Mouse (Mus musculus) liver, embryonic 15.5 days (tissue): Measurements from ENCODE around the gene Hoxc9. TPM values are rescaled to one million over a fixed set of nuclear protein-coding genes. Genes with fewer than 3 reads are reported as not detected.

Source experiments
- ATAC-seq: fragments of 200-750 bp; cut with Nextera tagmentation; 2 replicates; pipeline ENCODE4 v1.8.0; 2017; ENCODE audit warnings: moderate number of reproducible peaks, mild to moderate bottlenecking, moderate library complexity; ENCODE audit not compliant: insufficient read depth
- H3K27ac ChIP-seq: fragments of 300-500 bp; sonication (generic); replicated peaks from 2 replicates; pipeline ENCODE4 v1.5.1; 2015; ENCODE audit warnings: mild to moderate bottlenecking, inconsistent platforms
- H3K27me3 ChIP-seq: fragments of 300-500 bp; sonication (generic); 2 replicates; pipeline ENCODE4 v1.6.1; 2015; ENCODE audit warnings: mild to moderate bottlenecking, inconsistent platforms
- H3K36me3 ChIP-seq: fragments of 300-500 bp; sonication (generic); replicated peaks from 2 replicates; pipeline ENCODE4 v1.6.1; 2015; ENCODE audit warnings: moderate library complexity, mild to moderate bottlenecking, inconsistent platforms
- H3K4me1 ChIP-seq: fragments of 300-500 bp; sonication (generic); replicated peaks from 2 replicates; pipeline ENCODE4 v1.6.1; 2015; ENCODE audit warnings: inconsistent platforms
- H3K4me2 ChIP-seq: fragments of 300-500 bp; sonication (generic); 2 replicates; pipeline ENCODE4 v1.6.1; 2015; ENCODE audit warnings: moderate library complexity, mild to moderate bottlenecking, inconsistent platforms
- H3K4me3 ChIP-seq: fragments of 300-500 bp; sonication (generic); replicated peaks from 2 replicates; pipeline ENCODE4 v1.5.1; 2015; ENCODE audit warnings: mild to moderate bottlenecking, inconsistent platforms
- H3K9ac ChIP-seq: fragments of 300-500 bp; sonication (generic); 2 replicates; pipeline ENCODE4 v1.6.1; 2015; ENCODE audit warnings: moderate library complexity, mild to moderate bottlenecking, inconsistent platforms
- H3K9me3 ChIP-seq: fragments of 300-500 bp; sonication (generic); replicated peaks from 2 replicates; pipeline ENCODE4 v1.6.1; 2016; ENCODE audit warnings: inconsistent platforms
- WGBS: fragments of 180-500 bp; shearing (Covaris S2); methylation state at CpG from one replicate; pipeline ENCODE4 v1.1.7; 2015; ENCODE audit warnings: mixed read lengths; ENCODE audit not compliant: insufficient replicate concordance; 5-methylcytosine and 5-hydroxymethylcytosine counted together
- polyA plus RNA-seq: library from polyadenylated mRNA; unstranded; fragments of >200 nt; fragmentation: Nextera tagmentation; extraction: Ambion mirVana; gene quantifications from 2 replicates; pipeline ENCODE4 v1.2.1, GENCODE M21; 2015

Gene Hoxc9
- polyA plus RNA-seq, 1 experiment from 2014 or later = not detected

DNA sequence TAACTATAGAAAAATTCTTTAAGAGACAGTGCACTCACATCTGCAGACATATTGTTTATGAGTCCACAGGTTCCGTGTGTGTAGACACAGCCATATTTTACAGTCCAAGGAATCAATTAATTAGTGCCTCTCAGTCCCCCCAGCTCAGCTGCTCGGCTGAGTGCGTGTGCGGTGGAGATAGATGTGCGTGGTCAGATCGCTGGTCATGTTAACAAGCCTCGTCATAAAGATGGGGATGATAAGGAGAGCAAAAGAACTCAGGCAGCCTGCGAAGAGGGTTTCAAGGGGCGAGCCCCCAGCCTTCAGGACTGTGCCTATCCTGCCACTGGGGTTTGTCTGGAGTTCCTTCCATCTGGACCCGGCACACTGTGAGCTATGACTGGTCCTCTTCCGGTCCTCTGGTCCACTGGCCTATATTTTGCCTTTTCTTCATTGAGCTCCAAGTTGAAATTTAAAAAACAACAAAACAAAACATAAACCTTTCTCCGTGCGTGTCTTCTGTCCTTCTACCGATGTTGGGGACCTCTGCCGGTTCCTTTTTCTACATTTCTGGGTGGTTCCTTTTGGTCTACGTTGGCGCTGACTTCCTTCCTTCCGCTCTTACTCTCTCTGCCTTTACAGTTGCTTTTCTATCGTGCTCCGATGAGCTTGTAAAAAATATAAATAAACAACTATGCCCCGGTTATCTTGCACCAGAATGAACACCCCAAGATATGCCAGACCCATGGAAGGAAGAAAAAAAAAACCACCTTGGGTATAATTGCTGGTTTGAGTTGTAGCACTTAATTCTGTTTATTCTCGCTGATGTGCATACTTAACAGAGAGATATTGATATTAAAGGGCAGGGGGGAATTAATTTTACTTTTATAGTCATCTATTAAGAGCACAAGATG, 30.8 kb upstream of the Hoxc9 start:
- WGBS = 5% methylated on average over 22 of the region's 22 CpGs
- Histone ChIP-seq H3K36me3 (no peaks in the 10 kb centered on the region), H3K9ac (no peak overlapping the region), H3K27ac (no peak overlapping the region), H3K4me1 (no peaks in the 10 kb centered on the region), H3K4me3 (no peak overlapping the region), H3K27me3 (peaks cover 100% of the 10 kb centered on the region), H3K4me2 (no peak overlapping the region), H3K9me3 (no peaks in the 10 kb centered on the region)
- ATAC-seq = no peak

- H3K27ac ChIP-seq = no peak overlapping the region
- H3K9ac ChIP-seq = no peak overlapping the region
- peaks cover 100% of the 10 kb centered on the region for H3K27me3 ChIP-seq
- H3K36me3 ChIP-seq = no peaks in the 10 kb centered on the region
- WGBS = 1% methylated on average over 9 of the region's 9 CpGs
- H3K4me2 ChIP-seq = no peak overlapping the region
- no peaks in the 10 kb centered on the region for H3K4me1 ChIP-seq
- no peak for ATAC-seq
- H3K4me3 ChIP-seq = no peak overlapping the region
- no peaks in the 10 kb centered on the region for H3K9me3 ChIP-seq
Observed at GRCm38 (mm10) chr15:102947276-102947675, 29.0 kb upstream of the Hoxc9 start.

DNA sequence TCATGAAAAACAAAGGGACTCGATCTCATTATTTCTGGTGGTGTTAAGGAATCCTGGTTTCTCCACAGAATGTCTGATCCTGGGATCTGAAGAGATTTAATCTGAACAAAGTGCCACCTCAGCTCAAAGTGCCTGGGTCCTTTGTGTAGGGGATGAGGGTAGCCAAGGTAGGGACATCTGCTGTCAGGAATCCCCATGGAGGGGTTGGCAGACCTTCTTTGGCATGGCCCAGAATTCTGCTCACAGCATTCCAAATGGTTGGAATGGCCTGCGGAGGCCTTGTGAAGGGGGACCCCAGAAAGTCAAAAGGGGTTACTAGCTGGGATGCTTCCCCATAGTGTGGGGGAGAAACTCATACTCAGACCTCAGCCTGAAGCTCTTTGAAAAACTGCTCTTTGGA, 27.4 kb upstream of the Hoxc9 start:
- WGBS = 8% methylated on average over 2 of the region's 2 CpGs
- Histone ChIP-seq H3K4me2 (no peak overlapping the region), H3K27ac (no peak overlapping the region), H3K27me3 (peaks cover 100% of the 10 kb centered on the region), H3K9ac (no peak overlapping the region), H3K4me1 (no peaks in the 10 kb centered on the region), H3K9me3 (no peaks in the 10 kb centered on the region), H3K4me3 (no peak overlapping the region), H3K36me3 (no peaks in the 10 kb centered on the region)
- ATAC-seq = no peak

DNA sequence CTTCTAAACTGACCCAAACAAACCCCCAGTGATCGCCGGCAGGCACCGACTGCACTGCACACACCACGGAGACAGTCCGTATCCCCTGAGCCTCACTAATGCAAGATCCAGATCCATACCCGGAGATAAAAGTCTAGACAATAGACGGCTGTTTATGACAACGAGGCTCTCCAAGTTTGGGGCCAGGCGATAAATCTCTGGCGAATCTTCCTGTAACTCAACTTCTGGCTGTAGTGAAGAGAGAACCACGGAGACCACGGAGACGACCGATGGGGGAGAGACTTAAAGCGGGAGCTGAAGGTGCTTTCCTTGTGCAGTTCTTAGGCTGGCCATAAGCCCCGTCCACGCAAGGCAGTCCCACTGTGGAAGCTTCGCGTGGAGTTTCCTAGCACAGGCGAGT, 26.5 kb upstream of the Hoxc9 start:
- WGBS = 1% methylated on average over 20 of the region's 20 CpGs
- Histone ChIP-seq H3K9ac (no peak overlapping the region), H3K4me2 (no peak overlapping the region), H3K4me1 (no peaks in the 10 kb centered on the region), H3K4me3 (no peak overlapping the region), H3K36me3 (no peaks in the 10 kb centered on the region), H3K27me3 (peaks cover 100% of the 10 kb centered on the region), H3K27ac (no peak overlapping the region), H3K9me3 (no peaks in the 10 kb centered on the region)
- no peak for ATAC-seq

GRCm38 (mm10) chr15:102950877-102951276, 25.4 kb upstream of the Hoxc9 start:
- ATAC-seq = no peak
- 6% methylated on average over 2 of the region's 2 CpGs for WGBS
- H3K4me1 ChIP-seq = no peaks in the 10 kb centered on the region

DNA sequence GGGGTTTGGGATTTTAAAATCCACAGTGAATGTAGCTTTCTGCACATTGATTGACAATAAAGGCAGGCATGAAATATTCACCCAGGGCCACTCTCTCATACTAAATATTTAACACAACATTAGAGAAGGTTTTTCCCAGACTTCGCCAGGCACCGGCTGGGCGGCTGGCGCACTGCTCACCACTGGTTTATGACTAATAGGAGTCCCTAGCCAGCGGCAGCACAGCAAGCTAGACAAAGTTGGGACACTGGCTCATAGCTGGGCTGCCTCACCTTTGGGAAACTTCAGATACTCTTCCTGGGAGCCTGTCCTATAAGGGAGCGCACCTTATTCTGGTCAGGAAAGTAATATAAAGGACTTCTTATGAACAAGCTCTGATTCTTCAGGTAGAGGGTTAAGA, 22.7 kb upstream of the Hoxc9 start:
- Histone ChIP-seq H3K4me1 (no peaks in the 10 kb centered on the region), H3K4me3 (no peak overlapping the region), H3K9me3 (no peaks in the 10 kb centered on the region), H3K9ac (no peak overlapping the region), H3K27ac (no peak overlapping the region), H3K4me2 (no peak overlapping the region), H3K36me3 (no peaks in the 10 kb centered on the region), H3K27me3 (peaks cover 100% of the 10 kb centered on the region)
- 4% methylated on average over 6 of the region's 6 CpGs for WGBS
- ATAC-seq = no peak

More at GRCm38 (mm10) chr15:102950877-102951276, 25.4 kb upstream of the Hoxc9 start:
- no peak overlapping the region for H3K4me3 ChIP-seq
- H3K9me3 ChIP-seq = no peaks in the 10 kb centered on the region
- no peak overlapping the region for H3K9ac ChIP-seq
- H3K36me3 ChIP-seq = no peaks in the 10 kb centered on the region
- no peak overlapping the region for H3K27ac ChIP-seq
- H3K27me3 ChIP-seq = peaks cover 100% of the 10 kb centered on the region
- H3K4me2 ChIP-seq = no peak overlapping the region

DNA sequence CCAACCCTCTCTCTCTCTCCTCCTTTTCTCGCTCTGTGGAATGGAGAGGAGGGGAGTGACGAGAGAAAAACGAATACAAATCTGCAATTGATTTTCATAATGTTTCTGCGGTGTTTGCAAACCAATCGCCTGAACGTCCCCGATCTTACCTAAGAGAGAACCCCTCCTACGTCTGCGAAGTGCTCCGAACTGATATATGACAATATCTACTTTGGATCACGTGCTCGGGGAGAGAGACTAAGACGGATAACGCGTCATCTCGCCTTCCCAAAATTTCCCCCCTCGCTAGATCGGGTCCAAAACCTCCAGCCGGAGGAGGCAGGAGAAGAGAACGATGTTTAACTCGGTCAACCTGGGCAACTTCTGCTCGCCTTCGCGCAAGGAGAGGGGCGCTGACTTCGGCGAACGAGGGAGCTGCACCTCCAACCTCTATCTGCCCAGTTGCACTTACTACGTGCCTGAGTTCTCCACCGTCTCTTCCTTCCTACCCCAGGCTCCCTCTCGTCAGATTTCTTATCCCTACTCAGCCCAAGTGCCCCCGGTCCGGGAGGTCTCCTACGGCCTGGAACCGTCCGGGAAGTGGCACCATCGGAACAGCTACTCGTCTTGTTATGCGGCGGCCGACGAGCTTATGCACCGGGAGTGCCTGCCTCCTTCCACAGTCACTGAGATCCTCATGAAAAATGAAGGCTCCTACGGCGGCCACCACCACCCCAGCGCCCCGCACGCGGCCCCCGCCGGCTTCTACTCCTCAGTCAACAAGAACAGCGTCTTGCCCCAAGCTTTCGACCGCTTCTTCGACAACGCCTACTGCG, 21.8 kb upstream of the Hoxc9 start, which contains the start of gene Hoxc11:
Gene Hoxc11 (plus strand): TSS at position 236 of the 815 bp plus-strand sequence.
- ATAC-seq = no peak
- no peak within 1 kb of the TSS for H3K27ac ChIP-seq
- H3K4me2 ChIP-seq = no peak within 1 kb of the TSS
- H3K4me3 ChIP-seq = no peak within 1 kb of the TSS
- H3K9ac ChIP-seq = no peak within 1 kb of the TSS
- H3K4me1 ChIP-seq = no peaks in the 10 kb centered on the region
- H3K9me3 ChIP-seq = no peaks in the 10 kb centered on the region
- peaks cover 99% of the 10 kb centered on the region for H3K27me3 ChIP-seq
- H3K36me3 ChIP-seq = no peaks in the 10 kb centered on the region
- WGBS = 2% methylated on average over 56 of the region's 57 CpGs

GRCm38 (mm10) chr15:102955007-102955382, 21.2 kb upstream of the Hoxc9 start:
- no peak overlapping the region for H3K4me3 ChIP-seq
- no peak overlapping the region for H3K4me2 ChIP-seq
- peaks cover 99% of the 10 kb centered on the region for H3K27me3 ChIP-seq
- no peaks in the 10 kb centered on the region for H3K9me3 ChIP-seq
- H3K9ac ChIP-seq = no peak overlapping the region
- H3K4me1 ChIP-seq = no peaks in the 10 kb centered on the region
- ATAC-seq = no peak
- no peaks in the 10 kb centered on the region for H3K36me3 ChIP-seq
- WGBS = under 1% methylated on average over 26 of the region's 28 CpGs
- H3K27ac ChIP-seq = no peak overlapping the region

DNA sequence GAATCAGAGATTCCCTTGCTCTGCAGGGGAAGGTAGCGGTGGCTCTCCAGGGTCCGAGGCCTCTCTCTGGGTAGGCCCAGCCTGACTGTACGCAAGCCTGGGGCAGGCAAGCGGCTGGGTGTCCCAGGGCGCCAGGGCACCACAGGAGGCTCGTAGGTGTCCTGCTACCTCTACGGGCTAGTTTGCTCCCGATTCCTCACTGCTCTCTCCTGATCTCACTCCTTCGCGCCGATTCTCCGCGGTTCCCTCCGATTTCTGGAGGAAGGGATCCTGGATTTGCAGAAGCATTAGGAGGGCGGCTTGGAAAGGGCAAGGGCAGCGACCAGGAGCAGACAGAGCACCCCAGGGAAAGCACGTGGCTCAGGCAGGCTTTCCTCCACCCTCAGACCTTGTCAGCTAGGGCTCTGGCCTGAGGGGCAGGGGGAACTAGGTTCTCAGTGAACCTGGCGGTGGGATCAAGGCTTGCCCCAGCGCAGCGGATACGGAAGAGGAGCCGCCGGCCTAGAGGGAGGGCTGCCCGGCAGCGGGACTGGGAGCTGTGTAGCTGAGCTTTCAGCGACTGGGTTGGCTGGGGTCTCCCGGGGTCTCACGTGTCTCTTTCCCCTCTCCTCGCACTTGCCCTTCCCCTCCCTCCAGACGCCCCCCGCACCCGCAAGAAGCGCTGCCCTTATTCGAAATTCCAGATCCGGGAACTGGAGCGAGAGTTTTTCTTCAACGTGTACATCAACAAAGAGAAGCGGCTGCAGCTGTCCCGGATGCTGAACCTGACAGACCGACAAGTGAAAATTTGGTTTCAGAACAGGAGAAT, 20.2 kb upstream of the Hoxc9 start:
- Histone ChIP-seq H3K4me2 (no peak overlapping the region), H3K4me3 (no peak overlapping the region), H3K27me3 (peaks cover 99% of the 10 kb centered on the region), H3K27ac (no peak overlapping the region), H3K36me3 (no peaks in the 10 kb centered on the region), H3K4me1 (no peaks in the 10 kb centered on the region), H3K9me3 (no peaks in the 10 kb centered on the region), H3K9ac (no peak overlapping the region)
- WGBS = under 1% methylated on average over 39 of the region's 40 CpGs
- ATAC-seq = no peak

- no peak overlapping the region for H3K4me3 ChIP-seq
- H3K27me3 ChIP-seq = peaks cover 99% of the 10 kb centered on the region
- under 1% methylated on average over 12 of the region's 12 CpGs for WGBS
- no peaks in the 10 kb centered on the region for H3K36me3 ChIP-seq
- no peak overlapping the region for H3K9ac ChIP-seq
- H3K9me3 ChIP-seq = no peaks in the 10 kb centered on the region
- ATAC-seq = no peak
- H3K4me2 ChIP-seq = no peak overlapping the region
- no peak overlapping the region for H3K27ac ChIP-seq
- H3K4me1 ChIP-seq = no peaks in the 10 kb centered on the region
Observed at GRCm38 (mm10) chr15:102956906-102957305, 19.3 kb upstream of the Hoxc9 start.
